Mouse (Mus musculus) retina, postnatal 1 day (tissue): Measurements from ENCODE around the gene Myzap.
"Not testable (repeated sequence)": the region's sequence is repeated elsewhere in the genome, so short reads cannot be mapped to it uniquely, and the experiment has no call there.

ENCODE experiments used
- DNase-seq: peaks from one replicate; pipeline ENCODE4 v3.0.0-alpha.2; 2012

The Myzap gene

DNA sequence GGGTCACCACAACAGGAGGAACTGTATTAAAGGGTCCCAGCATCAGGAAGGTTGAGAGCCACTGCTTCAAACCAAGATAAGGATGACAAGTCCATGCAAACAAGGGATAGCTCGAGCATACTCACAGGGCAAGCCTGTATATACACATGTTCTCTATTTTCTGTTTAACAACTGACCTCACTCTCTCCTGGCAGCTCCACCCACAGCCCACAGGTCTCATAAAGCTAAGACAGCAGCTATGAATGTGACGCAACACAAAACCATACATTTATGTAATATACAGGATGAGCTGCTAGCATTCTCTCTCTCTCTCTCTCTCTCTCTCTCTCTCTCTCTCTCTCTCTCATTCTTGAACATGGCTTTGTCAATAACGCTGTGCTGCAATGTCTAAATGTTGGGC, 51.4 kb downstream of the Myzap start:
- DNase-seq: no peak

DNA sequence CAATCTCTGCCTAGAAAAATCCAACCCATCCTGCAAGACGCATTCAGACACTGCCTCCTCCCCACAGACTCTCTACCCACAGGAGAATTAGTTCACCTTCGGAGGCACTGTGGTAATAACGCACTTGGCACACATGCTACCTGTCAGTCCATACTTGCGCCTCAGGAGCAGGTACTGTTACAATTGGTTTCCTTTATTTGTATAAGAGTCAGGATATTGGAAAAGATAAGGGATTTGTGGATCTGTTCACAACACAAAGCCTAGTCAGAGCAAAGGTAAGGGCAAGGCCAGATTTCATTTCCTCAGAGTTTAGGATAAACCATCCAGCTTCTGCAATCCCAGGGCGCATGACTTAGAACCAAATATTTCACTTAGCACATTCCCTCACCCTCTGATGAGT, 56.4 kb downstream of the Myzap start:
- DNase-seq: no peak

DNA sequence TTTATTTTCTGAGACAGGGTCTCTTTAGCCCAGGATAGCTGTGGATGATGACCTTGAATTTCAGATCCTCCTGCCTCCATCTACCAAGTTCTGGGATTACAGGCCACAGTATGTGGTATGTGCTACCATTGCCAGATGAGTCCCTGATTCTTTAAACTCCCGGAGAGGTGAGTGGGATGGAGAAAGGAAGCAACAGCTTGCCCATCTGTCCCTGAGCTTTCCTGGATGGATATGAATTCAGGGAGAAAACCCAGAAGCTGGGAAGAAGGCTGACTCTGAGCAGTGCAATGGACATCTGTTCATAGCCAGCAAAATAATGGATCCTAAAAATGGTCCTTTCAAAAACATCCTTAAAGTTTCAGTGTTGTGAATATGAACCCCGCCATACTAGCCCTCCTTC, 57.1 kb downstream of the Myzap start:
- DNase-seq: no peak

DNA sequence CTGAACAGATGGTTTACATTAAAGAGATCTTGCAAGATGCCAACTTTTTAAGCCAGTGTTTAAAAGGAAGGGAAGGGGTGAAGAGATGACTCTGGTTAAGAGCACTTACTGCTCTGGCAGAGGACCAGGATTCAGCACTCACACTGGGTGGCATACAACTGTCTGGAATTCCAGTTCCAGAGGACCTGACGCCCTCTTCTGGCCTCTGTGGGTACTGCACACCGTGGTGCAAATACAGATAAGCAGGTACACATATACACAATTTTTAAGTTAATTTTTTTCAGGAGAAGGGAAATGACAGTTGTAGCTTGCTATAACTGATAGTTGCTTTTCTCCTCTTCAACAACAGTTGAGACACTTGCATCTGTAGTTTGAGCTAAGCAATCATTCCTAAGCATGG, 62.2 kb downstream of the Myzap start:
- no peak for DNase-seq

DNA sequence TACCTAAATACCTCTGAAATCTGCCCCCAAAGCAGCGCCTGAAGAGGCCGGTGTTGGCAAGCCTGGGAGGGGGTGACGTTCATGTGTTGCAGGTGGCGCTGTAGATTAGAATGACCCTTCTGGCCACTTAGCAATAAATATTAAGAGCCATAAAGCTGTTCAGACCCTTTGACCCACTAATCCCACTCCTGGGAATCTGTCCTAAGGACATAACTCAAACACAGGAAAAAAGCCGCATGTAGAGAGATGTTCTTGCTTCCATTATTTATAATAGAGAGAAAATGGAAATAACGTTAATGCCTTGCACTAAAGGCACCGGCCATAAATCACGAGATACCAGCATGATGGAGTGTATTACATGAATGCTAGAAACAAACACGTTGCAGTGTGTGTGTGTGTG, 64.7 kb downstream of the Myzap start:
- DNase-seq: no peak

DNA sequence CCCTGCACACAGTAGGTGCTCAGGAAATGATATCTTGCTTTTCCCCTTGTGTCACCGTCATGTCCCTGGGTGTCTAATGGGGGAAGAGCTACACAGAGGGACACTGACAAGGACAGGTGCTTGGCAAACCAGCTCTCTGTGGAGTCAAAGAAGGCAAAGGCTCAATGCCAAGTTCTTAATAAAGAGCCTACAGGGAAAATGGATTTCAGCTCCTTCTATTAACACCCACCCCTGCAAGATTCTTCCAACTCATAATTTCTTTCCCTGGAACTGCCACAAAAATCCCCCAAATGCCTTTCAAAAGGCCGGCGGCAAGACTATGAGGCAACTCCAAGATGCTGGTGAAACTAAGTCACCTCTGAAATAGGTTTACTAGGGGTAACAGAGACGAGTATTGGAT, 68.3 kb downstream of the Myzap start:
- no peak for DNase-seq

DNA sequence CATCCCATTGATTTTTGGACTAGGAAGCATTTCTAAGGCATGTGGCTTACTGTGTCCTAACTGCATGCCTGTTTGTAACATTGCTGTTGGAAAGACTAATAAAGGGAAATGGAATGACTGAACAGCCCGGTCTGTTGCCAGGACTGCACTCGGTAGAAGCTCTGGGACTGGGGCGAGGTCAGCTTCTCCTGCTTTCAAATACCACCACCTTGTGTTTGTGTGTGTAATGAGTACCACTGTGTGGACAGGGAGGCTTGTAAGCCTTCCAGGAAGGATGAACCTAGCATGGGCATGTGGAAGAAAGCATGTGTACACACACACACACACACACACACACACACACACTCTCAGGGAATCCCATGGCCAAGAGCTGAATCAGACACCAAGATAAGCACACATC, 72.3 kb downstream of the Myzap start:
- DNase-seq: no peak

DNA sequence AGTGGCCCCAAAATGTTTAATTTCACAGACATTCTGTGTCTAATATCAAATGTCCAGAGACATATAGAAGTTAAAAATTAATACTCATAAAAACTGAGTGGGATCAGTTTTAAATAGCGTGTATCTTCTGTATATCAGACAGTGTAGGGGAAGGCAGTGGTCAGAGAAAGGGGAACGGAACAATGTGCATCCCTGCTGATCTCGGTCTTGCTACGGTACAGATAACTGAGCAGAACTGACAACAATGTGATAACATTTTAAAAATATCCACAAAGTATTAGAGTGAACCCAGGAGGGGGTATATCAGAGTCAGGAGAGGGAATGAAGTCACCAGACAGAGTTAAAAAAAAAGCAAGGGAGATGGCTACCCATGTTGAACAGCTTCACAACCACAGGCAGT, 74.7 kb downstream of the Myzap start:
- DNase-seq: no peak

DNA sequence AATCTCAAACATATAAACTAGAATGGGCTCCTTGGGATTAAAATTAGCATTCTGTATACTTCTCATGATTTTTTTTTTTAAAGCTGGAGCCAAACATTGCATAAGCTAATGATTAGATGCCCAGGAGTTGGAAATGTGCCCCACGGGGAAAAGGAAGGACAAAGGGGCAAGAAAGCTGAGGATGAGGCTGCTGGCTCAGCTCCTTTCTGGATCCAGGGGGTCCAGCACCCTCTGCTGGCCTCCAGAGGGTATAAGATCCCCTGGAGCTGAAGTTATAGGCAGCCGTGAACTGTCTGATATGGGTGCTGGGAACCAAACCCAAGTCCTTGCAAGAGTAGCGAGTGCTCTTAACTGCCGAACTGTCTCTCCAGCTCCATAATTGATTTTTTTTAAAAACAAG, 76.3 kb downstream of the Myzap start:
- no peak for DNase-seq

DNA sequence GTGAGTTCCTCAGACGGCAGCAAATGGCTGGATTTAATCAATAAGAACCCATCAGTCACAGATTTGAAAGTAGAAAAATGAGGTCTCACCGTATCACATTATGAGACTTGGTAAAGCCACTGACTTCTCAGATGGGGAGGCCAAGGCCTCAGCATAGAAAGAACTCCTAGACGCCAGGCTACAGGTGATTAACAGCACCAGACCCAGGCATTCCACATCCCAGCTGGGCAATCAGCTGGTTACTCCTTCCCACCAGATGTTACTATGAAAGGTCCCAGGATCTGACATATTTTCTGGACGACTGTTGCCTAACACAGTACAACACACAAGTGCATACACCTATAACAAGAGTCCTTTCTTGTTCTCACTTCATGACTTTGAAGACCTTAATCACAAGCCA, 78.6 kb downstream of the Myzap start:
- DNase-seq: no peak

DNA sequence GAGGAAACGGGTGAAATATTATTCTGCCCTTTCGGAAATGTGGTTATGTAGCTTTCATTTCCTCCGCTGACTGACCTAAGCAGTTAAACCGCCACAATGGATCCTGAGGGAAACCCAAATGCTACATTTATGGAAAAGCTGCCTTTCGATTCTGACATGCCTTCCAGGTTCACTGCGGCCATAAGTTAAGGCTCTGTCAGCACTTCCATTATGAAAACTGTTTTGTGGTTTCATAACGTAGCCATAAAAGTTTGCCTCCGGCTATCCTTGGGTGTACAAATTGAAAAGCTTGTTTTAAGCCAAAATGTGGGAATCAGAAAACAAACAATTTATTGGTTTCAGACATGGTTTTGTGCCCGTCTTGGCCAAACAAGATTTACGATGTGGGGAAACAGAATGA, 79.3 kb downstream of the Myzap start:
- no peak for DNase-seq

DNA sequence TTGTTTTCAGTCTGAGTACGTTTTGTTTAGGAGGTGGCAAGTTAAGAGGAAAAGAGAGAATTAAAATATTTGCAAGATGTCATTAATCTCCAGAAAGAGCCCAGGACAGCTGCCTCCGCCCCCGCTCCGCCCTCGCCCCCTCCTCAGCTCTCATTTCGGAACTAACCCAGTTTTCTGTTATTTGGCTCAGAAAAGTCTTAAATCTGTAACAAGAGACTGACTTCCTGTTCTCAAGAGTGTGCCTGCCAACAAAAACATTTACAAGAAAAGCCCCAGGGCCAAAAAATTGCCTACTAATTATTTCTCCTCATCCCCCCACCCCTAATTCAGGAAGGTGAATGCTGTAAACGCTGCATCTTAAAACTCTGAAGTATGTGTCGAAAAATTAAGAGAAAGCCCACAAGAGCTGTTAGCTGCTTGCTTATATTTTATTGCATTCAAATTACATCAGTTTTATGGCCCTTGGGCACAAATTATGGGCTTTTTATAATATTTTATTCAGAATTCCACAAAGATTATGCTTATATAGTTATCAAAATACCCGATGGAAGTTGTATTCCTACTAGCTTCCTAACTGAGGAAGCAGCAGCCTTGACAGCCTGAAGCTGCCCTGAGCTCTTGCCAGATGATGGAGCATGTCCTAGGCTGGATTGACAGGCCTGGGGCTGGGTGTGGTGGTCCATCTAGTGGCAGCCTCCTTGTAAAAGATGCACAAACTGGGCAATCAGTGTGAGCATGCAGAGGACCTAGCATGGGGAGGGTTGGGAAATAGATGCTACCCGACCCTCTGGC, 93.6 kb downstream of the Myzap start:
- DNase-seq: no peak

DNA sequence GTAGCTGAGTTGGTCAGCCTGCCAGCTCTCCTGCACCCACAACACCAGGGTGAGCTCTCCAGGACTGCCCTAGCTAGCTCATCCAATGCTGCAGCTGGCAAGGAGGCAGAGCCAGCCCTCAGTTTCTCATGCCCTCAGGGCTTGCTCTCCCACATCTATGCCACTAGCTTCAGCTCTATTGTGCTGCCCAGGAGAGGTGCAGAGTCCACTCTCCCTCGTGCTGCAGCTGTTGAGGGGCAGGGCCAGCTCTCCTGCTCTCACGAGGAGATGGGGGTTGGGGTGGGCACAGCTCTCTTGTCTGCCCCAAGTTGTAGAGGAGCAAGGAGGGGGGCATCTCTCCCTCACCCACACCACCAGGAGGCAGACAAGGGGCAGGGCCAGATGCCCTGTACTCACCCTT, 95.5 kb downstream of the Myzap start:
- no peak for DNase-seq

DNA sequence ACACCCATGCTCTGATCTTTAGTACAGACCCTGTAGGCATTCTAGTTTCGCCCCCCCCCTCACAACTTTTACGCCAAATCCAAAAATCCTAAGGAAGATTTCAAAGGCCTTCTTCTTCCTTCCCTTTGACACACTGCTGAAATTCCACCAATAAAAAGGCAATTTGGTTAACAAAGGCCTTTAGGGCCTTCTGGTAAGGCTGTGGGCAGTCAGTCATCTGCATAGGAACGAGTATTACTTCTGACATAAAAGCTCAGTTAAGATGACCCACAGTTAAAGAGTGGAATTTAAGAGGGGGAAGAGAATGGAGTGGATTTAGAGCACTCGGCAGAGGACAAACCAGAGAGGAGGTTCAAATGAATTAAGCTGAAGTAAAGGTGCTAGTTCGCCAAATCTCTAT, 98.4 kb downstream of the Myzap start:
- no peak for DNase-seq

DNA sequence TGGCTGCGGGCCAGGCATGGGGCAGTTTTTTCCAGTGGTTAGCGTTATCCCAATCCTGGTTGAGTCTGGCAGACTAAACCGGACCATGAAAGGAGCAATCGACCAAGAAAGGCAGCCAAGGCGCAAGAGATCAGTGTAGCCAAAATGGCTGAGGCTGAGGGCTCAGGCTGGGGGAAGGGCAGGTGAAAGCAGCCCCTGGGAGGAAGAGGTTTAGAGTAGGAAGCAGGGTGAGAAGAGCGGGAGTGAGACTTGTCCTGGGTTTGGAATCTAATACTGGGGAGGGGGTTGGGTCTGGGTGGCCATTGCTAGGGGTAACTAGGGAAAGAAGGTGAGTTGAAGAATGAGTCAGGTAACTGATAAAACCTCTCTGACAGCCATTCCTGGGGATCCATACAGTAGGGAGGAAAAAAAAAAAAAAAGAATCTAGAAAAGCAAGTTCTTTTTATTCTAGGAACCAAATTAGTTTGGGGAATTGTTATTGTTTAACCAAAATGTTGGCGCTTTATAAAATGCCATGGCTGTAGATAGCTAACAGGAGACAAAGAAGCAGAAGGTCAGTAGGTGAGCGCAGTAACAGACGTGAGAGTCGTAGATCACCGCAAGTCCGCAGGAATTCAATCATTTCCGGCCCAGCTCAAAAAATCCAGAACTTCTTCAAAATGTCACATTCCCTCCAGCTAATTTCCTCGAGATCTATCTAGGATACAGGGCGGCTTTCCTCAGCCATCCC, 99.7 kb downstream of the Myzap start:
- DNase-seq: no peak

DNA sequence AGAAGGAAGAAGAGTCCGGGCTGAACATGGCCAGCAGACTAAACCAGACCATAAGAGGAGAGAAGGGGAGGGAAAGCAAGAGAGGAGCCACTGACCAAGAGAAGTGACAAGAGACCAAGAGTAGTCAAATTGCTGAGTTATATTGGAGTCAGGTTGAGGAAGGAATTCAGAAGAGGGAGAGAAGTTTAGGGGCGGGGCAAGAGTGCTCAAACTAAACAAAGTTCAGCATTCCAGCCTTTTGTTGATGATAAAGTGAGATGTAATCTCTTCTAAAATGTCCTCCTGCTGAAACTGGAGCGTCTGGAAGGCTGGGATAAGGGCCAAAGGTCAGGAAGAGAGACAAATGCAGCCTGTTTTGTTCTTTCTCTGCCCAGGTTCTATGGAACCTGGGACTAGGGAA, 102.1 kb downstream of the Myzap start:
- DNase-seq: no peak

DNA sequence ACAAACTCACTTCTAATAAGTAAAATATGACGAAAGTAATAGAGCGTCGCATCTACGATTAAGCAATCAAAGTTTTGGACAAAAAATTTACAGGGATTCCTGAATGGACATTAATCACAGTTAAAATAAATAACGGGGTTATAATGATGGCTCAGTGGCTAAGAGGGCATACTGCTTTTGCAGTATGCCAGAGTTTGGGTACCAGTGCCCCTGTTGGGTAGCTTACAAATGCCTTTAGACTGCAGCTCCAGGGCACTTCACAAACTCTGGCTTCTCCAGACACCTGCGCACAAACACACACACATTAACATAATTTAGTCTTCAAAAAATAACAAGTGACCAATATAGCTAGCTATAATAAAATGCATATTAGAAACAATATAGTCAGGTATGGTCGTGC, 106.0 kb downstream of the Myzap start:
- DNase-seq: no peak

DNA sequence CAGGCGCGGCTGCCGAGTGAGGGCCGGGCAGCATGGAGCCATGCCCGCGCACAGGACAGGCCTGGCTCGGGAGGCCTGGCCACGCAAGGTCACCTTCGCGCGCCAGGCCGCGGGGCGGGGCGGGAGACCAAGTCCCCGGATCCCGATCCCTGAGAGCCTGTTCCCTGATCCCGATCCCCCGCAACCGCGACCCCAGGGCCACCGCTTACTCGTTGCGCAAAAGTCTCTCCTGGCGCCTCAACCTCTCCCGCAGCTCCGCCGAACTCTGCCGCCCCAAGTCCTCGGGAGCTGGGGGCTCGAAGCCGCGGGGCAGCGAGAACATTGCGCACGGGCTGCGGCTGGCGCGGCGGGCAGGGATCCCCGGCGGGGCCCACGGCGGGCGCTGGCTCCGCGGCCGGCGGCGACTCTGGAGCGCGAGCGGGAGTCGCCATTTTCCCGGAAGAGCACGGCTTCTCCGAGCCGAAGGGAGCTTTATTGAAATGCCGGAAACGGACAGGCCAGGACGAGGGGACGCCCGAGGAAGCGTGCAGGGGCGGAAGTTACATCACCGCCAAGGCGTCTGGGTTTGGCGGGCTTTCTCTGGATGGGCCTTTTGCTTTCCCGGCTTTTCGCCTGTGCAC, 106.6 kb downstream of the Myzap start, which contains the start of gene Polr2m:
Polr2m (minus strand) TSS at position 461 of the 620 bp plus-strand sequence.
- DNase-seq: peak; percentile 97

DNA sequence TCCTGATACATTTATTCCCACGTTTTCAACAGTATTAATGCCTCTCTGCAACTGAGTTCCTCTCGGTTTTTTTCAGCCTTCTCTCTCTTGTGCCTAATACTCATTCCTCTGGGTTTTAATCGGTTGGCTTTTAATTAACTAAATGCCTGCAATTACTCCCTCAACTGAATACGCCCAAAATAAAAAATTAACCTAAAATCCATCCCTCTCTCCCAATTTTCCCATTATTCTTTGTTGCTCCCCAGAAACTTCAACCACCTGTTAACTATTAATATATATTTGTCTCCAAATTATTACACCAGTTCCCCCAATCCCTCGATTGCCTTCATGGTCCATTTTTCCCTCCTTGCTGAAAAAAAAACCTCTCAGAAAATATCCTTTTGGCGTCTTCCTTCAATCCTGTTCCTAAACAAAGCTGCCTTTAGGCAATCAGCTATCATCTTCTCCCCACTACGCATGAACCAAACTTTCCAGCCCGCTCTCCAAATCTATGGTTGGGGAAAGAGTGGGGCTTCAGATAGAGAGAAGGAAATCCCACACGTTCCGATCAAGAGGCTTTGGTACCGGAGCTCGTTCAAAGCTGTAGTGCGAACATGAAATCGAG, 107.2 kb downstream of the Myzap start:
- DNase-seq: no peak

DNA sequence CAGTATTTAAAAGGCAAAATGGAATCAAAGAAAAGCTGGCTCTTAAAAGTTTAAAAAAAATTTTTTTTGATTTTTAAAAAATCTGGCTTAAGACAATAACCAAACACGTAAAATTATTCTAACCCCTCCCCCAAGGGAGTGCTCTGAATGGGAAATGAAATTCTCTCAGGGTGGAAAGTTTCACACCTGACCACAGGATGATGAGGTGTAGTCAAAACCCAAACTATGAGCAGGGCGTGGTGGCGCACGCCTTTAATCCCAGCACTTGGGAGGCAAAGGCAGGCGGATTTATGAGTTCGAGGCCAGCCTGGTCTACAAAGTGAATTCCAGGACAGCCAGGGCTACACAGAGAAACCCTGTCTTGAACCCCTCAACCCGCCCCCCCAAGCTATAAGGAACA, 108.3 kb downstream of the Myzap start:
- DNase-seq: not testable (repeated sequence)

DNA sequence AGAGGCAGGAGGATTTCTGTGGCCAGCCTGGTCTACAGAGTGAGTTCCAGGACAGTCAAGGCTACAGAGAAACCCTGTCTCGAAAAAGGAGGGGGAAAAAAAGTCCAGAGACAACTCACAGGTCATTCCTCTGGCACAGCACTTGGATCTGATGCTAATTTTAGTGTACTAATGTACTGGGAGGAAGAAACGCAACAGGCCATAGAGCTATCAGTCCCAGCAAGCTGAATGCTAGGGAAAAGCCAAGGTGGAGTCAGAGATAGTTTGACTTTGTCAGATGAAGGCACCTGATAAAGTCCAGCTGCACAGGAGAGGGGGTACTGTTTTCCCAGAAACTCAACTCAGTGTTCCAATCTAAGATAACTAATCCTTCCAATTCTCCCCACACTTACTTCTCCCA, 111.9 kb downstream of the Myzap start:
- DNase-seq: no peak

DNA sequence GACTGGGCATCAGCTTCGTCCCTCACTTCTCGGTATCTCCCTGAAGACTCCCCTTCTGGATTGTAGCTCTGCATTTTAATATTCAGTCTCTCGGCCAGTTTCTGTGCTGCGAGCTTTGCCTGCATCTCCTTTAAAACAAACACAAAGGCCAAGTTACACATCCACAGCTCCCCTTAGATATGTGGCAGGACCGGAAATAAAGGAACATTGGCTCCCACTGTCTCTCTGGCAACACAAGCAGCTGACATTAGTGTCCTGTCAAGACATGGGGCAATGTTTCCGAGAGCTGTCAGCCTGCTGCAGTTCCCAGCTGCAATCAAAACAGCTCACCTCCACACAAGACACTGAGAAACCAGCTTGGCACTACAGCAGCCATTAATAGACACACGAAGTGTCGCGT, 112.7 kb downstream of the Myzap start:
- DNase-seq: no peak

DNA sequence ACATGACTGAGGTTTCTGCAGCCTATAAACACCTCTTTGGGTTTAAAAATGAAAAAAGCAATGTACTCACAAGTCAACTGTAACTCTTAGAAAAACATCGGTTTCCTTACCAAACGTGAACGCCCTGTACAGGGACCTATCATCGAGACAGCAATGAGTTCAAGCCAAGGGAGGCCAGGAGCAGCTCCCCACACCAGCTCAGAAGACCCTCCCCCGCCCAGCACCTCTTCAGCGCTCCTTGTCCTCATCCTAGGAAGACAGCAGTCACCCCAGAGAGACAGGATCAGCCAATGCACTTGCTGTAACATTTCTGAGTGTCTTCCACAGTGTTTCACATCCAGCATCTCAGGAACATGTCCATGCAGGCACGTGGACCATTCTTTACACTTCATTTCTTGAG, 113.6 kb downstream of the Myzap start:
- no peak for DNase-seq

DNA sequence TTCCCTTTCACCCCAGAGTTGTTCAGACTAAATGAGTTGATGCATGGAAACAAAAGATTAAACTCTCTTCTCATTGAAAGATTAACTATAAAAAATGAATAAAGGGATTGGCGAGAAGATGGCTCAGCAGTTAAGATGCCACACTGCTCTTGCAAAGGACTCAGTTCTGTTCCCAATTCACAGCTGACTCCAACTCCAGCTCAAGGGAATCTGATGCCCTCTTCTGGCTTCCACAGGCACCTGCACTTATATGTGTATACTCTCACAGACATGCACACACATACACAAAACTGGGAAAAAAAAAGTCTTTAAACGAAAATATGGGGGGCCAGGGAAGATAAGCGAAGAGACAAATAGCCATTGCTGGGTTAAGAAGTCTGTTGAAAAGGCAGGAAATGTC, 115.6 kb downstream of the Myzap start:
- DNase-seq: no peak
